Mouse (Mus musculus) testis, adult 2 months (tissue): Measurements from ENCODE around the gene Hdac8.

Experiments
- CTCF ChIP-seq: fragments of 200-500 bp; IDR thresholded peaks from 2 replicates; pipeline ENCODE4 v1.5.1; 2012; ENCODE audit warnings: low read depth, mild to moderate bottlenecking, inconsistent platforms, low read length, moderate library complexity; ENCODE audit not compliant: control insufficient read depth, insufficient read depth, insufficient replicate concordance
- POLR2A ChIP-seq: fragments of 200-500 bp; IDR thresholded peaks from 2 replicates; pipeline ENCODE4 v1.6.1; 2012; ENCODE audit warnings: low read depth, mild to moderate bottlenecking, inconsistent platforms, low read length, moderate library complexity; ENCODE audit not compliant: control insufficient read depth

DNA sequence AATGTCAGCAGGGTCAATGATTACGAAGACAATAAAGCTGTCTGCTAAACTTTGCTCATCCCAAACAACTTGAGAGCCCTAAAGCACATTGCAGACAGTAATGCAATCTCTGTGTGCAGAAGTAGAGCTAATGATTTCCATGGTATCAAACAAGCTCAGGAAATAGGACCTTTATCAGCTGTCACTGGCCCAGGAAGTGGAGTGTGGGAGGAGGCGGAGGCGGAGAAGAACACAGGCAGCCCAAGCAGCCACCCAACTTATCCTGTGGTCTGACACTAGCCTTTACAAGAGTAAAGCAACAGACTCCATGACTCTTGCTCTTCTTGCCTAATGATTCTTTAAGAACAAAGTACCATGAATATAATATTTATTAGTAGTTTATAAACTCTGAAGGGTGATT lies 26.7 kb downstream of the Hdac8 start:
- TF ChIP-seq CTCF: no peak
- TF ChIP-seq POLR2A: no peak
